Mouse (Mus musculus) hindbrain, embryonic 12.5 days (tissue): ENCODE results near the gene Ippk. TPM values are rescaled to one million over a fixed set of nuclear protein-coding genes. Genes with fewer than 3 reads are reported as not detected.

Experiments used
- ATAC-seq: fragments of 200-750 bp; cut with Nextera tagmentation; 2 replicates; pipeline ENCODE4 v1.8.0; 2017; ENCODE audit warnings: moderate TSS enrichment; ENCODE audit not compliant: low FRiP score
- H3K27ac ChIP-seq: fragments of 300-500 bp; sonication (generic); 2 replicates; pipeline ENCODE4 v1.5.1; 2016; ENCODE audit warnings: mild to moderate bottlenecking
- H3K27me3 ChIP-seq: fragments of 300-500 bp; sonication (generic); 2 replicates; pipeline ENCODE4 v1.6.1; 2016; ENCODE audit warnings: mild to moderate bottlenecking
- H3K36me3 ChIP-seq: fragments of 300-500 bp; sonication (generic); 2 replicates; pipeline ENCODE4 v1.6.1; 2016; ENCODE audit warnings: mild to moderate bottlenecking
- H3K4me1 ChIP-seq: fragments of 300-500 bp; sonication (generic); 2 replicates; pipeline ENCODE4 v1.6.1; 2016
- H3K4me2 ChIP-seq: fragments of 300-500 bp; sonication (generic); replicated peaks from 2 replicates; pipeline ENCODE4 v1.6.1; 2016; ENCODE audit warnings: mild to moderate bottlenecking
- H3K4me3 ChIP-seq: fragments of 300-500 bp; sonication (generic); 2 replicates; pipeline ENCODE4 v1.5.1; 2016; ENCODE audit warnings: mild to moderate bottlenecking
- H3K9ac ChIP-seq: fragments of 300-500 bp; sonication (generic); 2 replicates; pipeline ENCODE4 v1.6.1; 2016; ENCODE audit warnings: mild to moderate bottlenecking, moderate library complexity
- H3K9me3 ChIP-seq: fragments of 300-500 bp; sonication (generic); replicated peaks from 2 replicates; pipeline ENCODE4 v1.6.1; 2016; ENCODE audit warnings: mild to moderate bottlenecking
- WGBS: fragments of 180-500 bp; shearing (Covaris S2); methylation state at CpG from one replicate; pipeline ENCODE4 v1.1.7; 2016; 5-methylcytosine and 5-hydroxymethylcytosine counted together
- polyA plus RNA-seq: library from polyadenylated mRNA; unstranded; fragments of >200 nt; fragmentation: Nextera tagmentation; extraction: Ambion mirVana; gene quantifications from 2 replicates; pipeline ENCODE4 v1.2.1, GENCODE M21; 2016

The Ippk gene
- polyA plus RNA-seq, 1 experiment from 2014 or later: 16.5 TPM

GRCm38 (mm10) chr13:49394886-49395447 lies 26.1 kb upstream of the Ippk start:
- Histone ChIP-seq H3K4me1 (no peaks in the 10 kb centered on the region), H3K9ac (no peak overlapping the region), H3K36me3 (peaks cover 3% of the 10 kb centered on the region; the same call in 1 of the 2 replicates), H3K27me3 (no peaks in the 10 kb centered on the region), H3K4me3 (no peak overlapping the region), H3K9me3 (no peaks in the 10 kb centered on the region), H3K27ac (no peak overlapping the region), H3K4me2 (no peak overlapping the region)
- ATAC-seq: no peak
- 92% methylated on average over 3 of the region's 3 CpGs for WGBS

- no peaks in the 10 kb centered on the region for H3K36me3 ChIP-seq
- 76% methylated on average over 1 of the region's 1 CpGs for WGBS
- no peak overlapping the region for H3K9ac ChIP-seq
- H3K4me3 ChIP-seq: no peak overlapping the region
- no peaks in the 10 kb centered on the region for H3K9me3 ChIP-seq
- no peak overlapping the region for H3K27ac ChIP-seq
- H3K27me3 ChIP-seq: no peaks in the 10 kb centered on the region
- ATAC-seq: no peak
- H3K4me2 ChIP-seq: no peak overlapping the region
- H3K4me1 ChIP-seq: no peaks in the 10 kb centered on the region
These were observed 24.3 kb upstream of the Ippk start for GRCm38 (mm10) chr13:49396798-49397197.

- WGBS: 87% methylated on average over 8 of the region's 8 CpGs
- no peak overlapping the region for H3K9ac ChIP-seq
- ATAC-seq: no peak
- no peak overlapping the region for H3K27ac ChIP-seq
- H3K4me2 ChIP-seq: no peak overlapping the region
- H3K4me3 ChIP-seq: no peak overlapping the region
- H3K36me3 ChIP-seq: no peaks in the 10 kb centered on the region
- no peaks in the 10 kb centered on the region for H3K4me1 ChIP-seq
- H3K9me3 ChIP-seq: no peaks in the 10 kb centered on the region
- H3K27me3 ChIP-seq: no peaks in the 10 kb centered on the region
These were observed 22.9 kb upstream of the Ippk start for GRCm38 (mm10) chr13:49398191-49398590.

GRCm38 (mm10) chr13:49400139-49400538 lies 20.9 kb upstream of the Ippk start:
- no peaks in the 10 kb centered on the region for H3K9me3 ChIP-seq
- H3K4me3 ChIP-seq: no peak overlapping the region
- H3K27me3 ChIP-seq: no peaks in the 10 kb centered on the region
- no peaks in the 10 kb centered on the region for H3K36me3 ChIP-seq
- 56% methylated on average over 6 of the region's 6 CpGs for WGBS
- ATAC-seq: peak; percentile 32; the same call in 1 of the 2 replicates
- H3K27ac ChIP-seq: no peak overlapping the region
- no peak overlapping the region for H3K9ac ChIP-seq
- H3K4me2 ChIP-seq: no peak overlapping the region
- H3K4me1 ChIP-seq: no peaks in the 10 kb centered on the region

- H3K4me1 ChIP-seq: no peaks in the 10 kb centered on the region
- no peak overlapping the region for H3K4me3 ChIP-seq
- no peak overlapping the region for H3K4me2 ChIP-seq
- no peak overlapping the region for H3K27ac ChIP-seq
- no peak for ATAC-seq
- 82% methylated on average over 2 of the region's 2 CpGs for WGBS
- no peak overlapping the region for H3K9ac ChIP-seq
- H3K27me3 ChIP-seq: no peaks in the 10 kb centered on the region
- H3K9me3 ChIP-seq: no peaks in the 10 kb centered on the region
- H3K36me3 ChIP-seq: no peaks in the 10 kb centered on the region
These were observed 18.4 kb upstream of the Ippk start for GRCm38 (mm10) chr13:49402628-49403027.

GRCm38 (mm10) chr13:49407795-49408194 lies 13.3 kb upstream of the Ippk start:
- no peak overlapping the region for H3K4me3 ChIP-seq
- H3K27ac ChIP-seq: no peak overlapping the region
- no peaks in the 10 kb centered on the region for H3K27me3 ChIP-seq
- no peak for ATAC-seq
- no peaks in the 10 kb centered on the region for H3K9me3 ChIP-seq
- H3K4me2 ChIP-seq: no peak overlapping the region
- no peaks in the 10 kb centered on the region for H3K36me3 ChIP-seq
- no peaks in the 10 kb centered on the region for H3K4me1 ChIP-seq
- no peak overlapping the region for H3K9ac ChIP-seq

GRCm38 (mm10) chr13:49421606-49421917 lies 513 bp downstream of the Ippk start:
- H3K4me3 ChIP-seq: peak overlapping the region; percentile 90
- WGBS: under 1% methylated on average over 15 of the region's 15 CpGs
- peak overlapping the region; percentile 97 for H3K4me2 ChIP-seq
- H3K27ac ChIP-seq: peak overlapping the region; percentile 82
- peak overlapping the region; percentile 90 for H3K9ac ChIP-seq
- no peaks in the 10 kb centered on the region for H3K36me3 ChIP-seq
- no peaks in the 10 kb centered on the region for H3K9me3 ChIP-seq
- H3K4me1 ChIP-seq: peaks cover 28% of the 10 kb centered on the region
- ATAC-seq: no peak; the same call in 1 of the 2 replicates
- no peaks in the 10 kb centered on the region for H3K27me3 ChIP-seq

- H3K36me3 ChIP-seq: no peaks in the 10 kb centered on the region
- no peaks in the 10 kb centered on the region for H3K27me3 ChIP-seq
- no peaks in the 10 kb centered on the region for H3K9me3 ChIP-seq
- peak overlapping the region; percentile 97 for H3K4me2 ChIP-seq
- 33% methylated on average over 4 of the region's 4 CpGs for WGBS
- H3K4me3 ChIP-seq: peak overlapping the region; percentile 90
- no peak for ATAC-seq
- H3K27ac ChIP-seq: no peak overlapping the region
- H3K9ac ChIP-seq: peak overlapping the region; percentile 90
- peaks cover 28% of the 10 kb centered on the region for H3K4me1 ChIP-seq
These were observed 910 bp downstream of the Ippk start for GRCm38 (mm10) chr13:49421959-49422358.

- WGBS: 98% methylated on average over 3 of the region's 3 CpGs
These were observed 5.7 kb downstream of the Ippk start for GRCm38 (mm10) chr13:49426736-49427135.

GRCm38 (mm10) chr13:49428042-49428675 lies 7.1 kb downstream of the Ippk start:
- no peaks in the 10 kb centered on the region for H3K27me3 ChIP-seq
- H3K36me3 ChIP-seq: peaks cover 10% of the 10 kb centered on the region; the same call in 1 of the 2 replicates
- no peaks in the 10 kb centered on the region for H3K9me3 ChIP-seq
- H3K4me3 ChIP-seq: no peak overlapping the region
- H3K9ac ChIP-seq: no peak overlapping the region
- 92% methylated on average over 1 of the region's 1 CpGs for WGBS
- ATAC-seq: no peak
- peaks cover 17% of the 10 kb centered on the region for H3K4me1 ChIP-seq
- no peak overlapping the region for H3K27ac ChIP-seq
- H3K4me2 ChIP-seq: no peak overlapping the region

More at GRCm38 (mm10) chr13:49426736-49427135, 5.7 kb downstream of the Ippk start:
- H3K27me3 ChIP-seq: no peaks in the 10 kb centered on the region
- H3K27ac ChIP-seq: no peak overlapping the region
- H3K4me1 ChIP-seq: peaks cover 31% of the 10 kb centered on the region
- H3K9me3 ChIP-seq: no peaks in the 10 kb centered on the region
- no peak overlapping the region for H3K4me3 ChIP-seq
- H3K9ac ChIP-seq: no peak overlapping the region
- H3K36me3 ChIP-seq: no peaks in the 10 kb centered on the region
- no peak for ATAC-seq
- no peak overlapping the region for H3K4me2 ChIP-seq

- H3K4me2 ChIP-seq: no peak overlapping the region
- 82% methylated on average over 4 of the region's 4 CpGs for WGBS
- no peak overlapping the region for H3K9ac ChIP-seq
- no peak overlapping the region for H3K27ac ChIP-seq
- no peaks in the 10 kb centered on the region for H3K27me3 ChIP-seq
- no peak overlapping the region for H3K4me3 ChIP-seq
- ATAC-seq: no peak
- no peaks in the 10 kb centered on the region for H3K9me3 ChIP-seq
- H3K4me1 ChIP-seq: peaks cover 13% of the 10 kb centered on the region
- H3K36me3 ChIP-seq: peaks cover 27% of the 10 kb centered on the region
These were observed 9.5 kb downstream of the Ippk start for GRCm38 (mm10) chr13:49430529-49430928.

GRCm38 (mm10) chr13:49433268-49434029 lies 12.4 kb downstream of the Ippk start:
- Histone ChIP-seq H3K4me1 (peaks cover 4% of the 10 kb centered on the region), H3K4me3 (no peak overlapping the region), H3K27ac (no peak overlapping the region), H3K4me2 (no peak overlapping the region), H3K9ac (no peak overlapping the region), H3K27me3 (no peaks in the 10 kb centered on the region), H3K36me3 (peaks cover 46% of the 10 kb centered on the region), H3K9me3 (no peaks in the 10 kb centered on the region)
- 89% methylated on average over 2 of the region's 2 CpGs for WGBS
- no peak for ATAC-seq
